Mouse (Mus musculus) lung, postnatal 4 days (tissue): ENCODE data around the gene Slc13a4.
A peak's percentile ranks its signal among the peaks of the same experiment; 100 is the strongest.

Experiments
- DNase-seq, 2 experiments: peaks; one replicate each; pipeline ENCODE4 v3.0.0; 2021

The Slc13a4 gene

GRCm38 (mm10) chr6:35308037-35308436, at the start of gene Slc13a4:
Gene Slc13a4, minus strand, starts transcription at chr6:35308131.
- DNase-seq = no peak

GRCm38 (mm10) chr6:35355320-35355719, 47.4 kb upstream of the Slc13a4 start:
- DNase-seq = no peak

- no peak for DNase-seq
Observed at GRCm38 (mm10) chr6:35354622-35354998, 46.7 kb upstream of the Slc13a4 start.

GRCm38 (mm10) chr6:35353846-35354621, 46.1 kb upstream of the Slc13a4 start:
- peak in 1 of 2 experiments; percentile 32 for DNase-seq

DNA sequence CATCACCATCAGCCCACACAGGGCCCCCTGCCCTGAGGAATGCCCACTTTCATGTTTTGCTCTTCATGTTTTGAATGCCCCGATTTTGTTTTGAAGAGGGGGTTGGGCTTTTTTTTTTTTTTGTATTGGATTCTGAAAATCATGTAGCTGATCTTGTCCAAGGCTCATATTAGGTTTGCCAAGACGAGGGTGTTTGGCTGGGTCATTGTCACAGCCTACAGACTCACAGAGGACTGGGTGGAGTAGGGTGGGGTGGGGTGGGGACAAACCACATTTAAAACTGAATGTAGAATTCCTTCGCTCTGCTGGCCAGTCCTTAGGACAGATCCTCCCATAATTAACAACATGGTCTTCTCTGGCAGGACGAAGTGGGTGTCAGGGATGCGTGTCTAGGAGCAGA, 45.5 kb upstream of the Slc13a4 start:
- no peak for DNase-seq

GRCm38 (mm10) chr6:35352867-35353266, 44.9 kb upstream of the Slc13a4 start:
- no peak for DNase-seq

GRCm38 (mm10) chr6:35351826-35352225, 43.9 kb upstream of the Slc13a4 start:
- no peak for DNase-seq

DNA sequence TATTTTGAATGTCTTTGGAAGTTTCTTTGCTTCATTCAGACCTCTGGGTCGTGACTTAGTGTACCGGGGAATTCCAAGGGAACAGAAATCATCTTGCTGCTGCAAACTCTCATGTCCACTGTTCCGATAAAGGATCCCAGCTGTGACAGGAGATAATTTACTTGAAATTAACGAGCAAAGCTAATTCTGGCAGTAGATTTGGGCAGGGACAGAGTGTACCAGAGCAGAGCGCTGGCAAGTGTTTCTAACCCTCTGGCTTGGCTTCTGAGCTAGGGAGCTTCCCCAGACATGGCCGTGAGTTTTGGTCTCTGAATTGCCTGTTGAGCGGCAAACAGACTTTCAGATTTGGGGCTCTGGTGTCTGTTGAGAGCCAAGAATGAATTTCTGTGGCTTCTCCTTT, 41.9 kb upstream of the Slc13a4 start:
- DNase-seq = peak in 1 of 2 experiments; percentile 36

- DNase-seq = peak in 1 of 2 experiments; percentile 2
Observed at GRCm38 (mm10) chr6:35338640-35339039, 30.7 kb upstream of the Slc13a4 start.

GRCm38 (mm10) chr6:35337836-35338235, 29.9 kb upstream of the Slc13a4 start:
- no peak for DNase-seq

DNA sequence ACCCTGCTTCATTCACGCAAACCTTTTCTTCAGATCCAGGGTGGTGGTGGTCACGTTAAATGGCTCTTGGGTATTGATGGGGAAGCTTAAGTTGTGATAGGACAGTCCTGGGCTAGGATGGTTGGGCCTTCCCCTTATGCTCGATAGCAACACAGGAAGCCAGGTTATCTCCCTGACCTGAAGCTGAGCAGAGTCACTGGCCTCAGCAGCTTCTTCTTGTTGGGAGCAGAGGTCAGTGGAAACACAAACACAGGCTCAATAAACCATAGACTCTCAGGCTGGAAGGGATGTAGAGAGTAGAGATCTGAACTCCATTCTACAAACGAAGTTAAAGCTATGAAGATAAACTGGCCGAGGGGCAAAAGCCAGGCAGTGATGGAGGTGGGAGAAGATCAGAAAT, 27.5 kb upstream of the Slc13a4 start:
- DNase-seq = no peak

- no peak for DNase-seq
Observed at GRCm38 (mm10) chr6:35334278-35334677, 26.3 kb upstream of the Slc13a4 start.

DNA sequence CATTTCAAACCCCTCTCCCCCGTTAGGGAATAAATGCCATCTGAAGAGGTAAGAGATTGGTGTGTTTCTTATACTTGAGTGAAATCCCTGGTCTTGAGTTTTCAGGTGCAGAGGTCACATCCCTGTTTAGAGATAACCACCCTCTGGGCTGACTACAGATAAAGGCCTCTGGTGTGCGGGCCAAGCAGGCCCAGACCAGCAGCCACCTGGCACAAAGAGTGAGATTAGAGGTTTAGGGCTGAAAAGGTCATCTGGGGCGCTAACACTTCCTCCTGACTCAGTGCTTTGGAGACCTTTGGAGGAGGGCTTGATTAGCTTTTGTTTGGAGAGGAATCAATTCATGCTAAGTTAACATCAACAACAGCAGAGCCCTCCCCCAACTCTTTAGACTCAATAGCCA, 25.7 kb upstream of the Slc13a4 start:
- DNase-seq = no peak

- no peak for DNase-seq
Observed at GRCm38 (mm10) chr6:35330834-35331233, 22.9 kb upstream of the Slc13a4 start.

- no peak for DNase-seq
Observed at GRCm38 (mm10) chr6:35329956-35330355, 22.0 kb upstream of the Slc13a4 start.

GRCm38 (mm10) chr6:35326111-35326515, 18.2 kb upstream of the Slc13a4 start, which contains the start of gene Fam180a:
Gene Fam180a, minus strand, starts transcription at chr6:35326141.
- peak; percentile 52 to 80 for DNase-seq

- no peak for DNase-seq
Observed at GRCm38 (mm10) chr6:35324306-35324705, 16.4 kb upstream of the Slc13a4 start.

- DNase-seq = no peak
Observed at GRCm38 (mm10) chr6:35323046-35323445, 15.1 kb upstream of the Slc13a4 start.

- DNase-seq = no peak
Observed at GRCm38 (mm10) chr6:35321105-35321504, 13.2 kb upstream of the Slc13a4 start.

DNA sequence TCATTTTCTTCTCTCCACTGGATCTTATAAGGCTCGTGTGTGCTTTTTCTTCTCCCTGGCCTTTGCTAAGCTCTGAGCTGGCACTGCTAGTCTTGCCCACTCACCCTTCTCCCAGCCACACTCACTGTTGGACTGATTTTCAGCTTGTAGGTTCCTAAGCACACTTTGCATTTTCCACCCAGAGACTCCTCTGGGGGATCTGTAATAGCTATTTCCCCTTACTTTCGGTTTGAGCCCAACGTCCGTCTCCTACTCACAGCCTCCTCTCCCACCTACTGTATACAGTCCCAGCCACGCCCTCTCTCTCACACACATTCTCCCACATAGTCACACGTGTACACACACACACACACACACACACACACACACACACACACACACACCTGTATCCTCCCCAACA, 11.9 kb upstream of the Slc13a4 start:
- no peak for DNase-seq

- DNase-seq = no peak
Observed at GRCm38 (mm10) chr6:35313520-35313919, 5.6 kb upstream of the Slc13a4 start.

DNA sequence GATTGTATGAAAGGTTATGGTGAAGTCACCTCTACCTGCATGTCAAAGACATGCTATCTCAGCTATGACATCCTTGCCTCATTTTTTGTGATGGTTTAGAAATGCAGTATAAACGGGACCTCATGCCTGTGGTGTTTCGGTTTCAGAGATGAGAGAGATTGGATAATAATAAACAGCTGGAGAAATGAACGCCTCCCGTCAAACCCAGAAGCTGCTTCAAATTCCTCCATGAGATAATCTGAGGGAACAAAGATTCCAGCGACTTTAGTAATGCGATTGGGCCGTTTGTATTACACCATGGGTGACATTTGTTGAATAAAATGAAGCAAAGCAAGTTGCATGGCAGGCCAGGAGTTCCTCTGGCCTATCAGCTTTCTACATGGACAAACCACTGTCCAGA, 1.5 kb upstream of the Slc13a4 start:
- DNase-seq = no peak

- no peak for DNase-seq
Observed at GRCm38 (mm10) chr6:35307136-35307535, 795 bp downstream of the Slc13a4 start.

DNA sequence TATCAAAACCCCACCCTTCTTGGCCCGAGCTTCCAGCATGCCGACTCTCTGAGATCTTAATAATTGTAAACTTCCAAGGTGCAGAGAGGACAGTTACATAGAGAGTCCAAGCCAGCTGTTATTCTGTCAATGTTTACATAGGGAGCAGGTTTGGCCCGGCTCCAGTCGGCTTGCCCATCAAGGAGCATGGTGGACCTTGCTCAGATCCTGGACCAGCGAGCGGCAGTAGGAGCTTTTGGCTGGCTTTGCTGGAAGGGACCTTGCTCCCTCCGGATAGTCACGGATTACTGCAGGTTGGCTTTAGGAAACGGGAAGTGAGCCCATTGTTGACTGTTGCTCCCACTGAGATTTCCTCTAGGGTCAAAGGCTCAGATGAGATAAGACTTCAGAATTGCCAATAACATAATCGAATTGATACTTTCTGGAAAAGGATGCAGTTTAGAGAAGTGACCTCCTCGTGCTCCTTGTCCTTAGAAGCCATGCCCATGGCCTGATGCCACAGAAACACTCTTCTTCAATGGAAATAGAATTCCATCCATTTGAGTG, 4.5 kb downstream of the Slc13a4 start:
- no peak for DNase-seq

- no peak for DNase-seq
Observed at GRCm38 (mm10) chr6:35302581-35302980, 5.3 kb downstream of the Slc13a4 start.
